Mouse (Mus musculus): ENCODE results near the gene Tnfsf8. TPM values are rescaled to one million over a fixed set of nuclear protein-coding genes. Genes with fewer than 3 reads are reported as not detected.

Tnfsf8 gene
- polyA plus RNA-seq, 1 experiment from 2014 or later: 0.12 TPM

GRCm38 (mm10) chr4:63850082-63850481 is 11.1 kb downstream of the Tnfsf8 start:
- no peaks in the 10 kb centered on the region; the same call in 1 of the 2 replicates for H3K27me3 ChIP-seq (ENCODE audit: control insufficient read depth, insufficient read depth, low read length)
- H3K27ac ChIP-seq (ENCODE audit: low read length): no peak overlapping the region
- H3K4me3 ChIP-seq (ENCODE audit: low read length): no peak overlapping the region
- H3K4me1 ChIP-seq (ENCODE audit: control insufficient read depth, insufficient read depth, low read length): no peaks in the 10 kb centered on the region
- H3K36me3 ChIP-seq (ENCODE audit: control insufficient read depth, insufficient read depth): no peaks in the 10 kb centered on the region
- no peak for ATAC-seq (replicated peaks; ENCODE audit: extremely low read depth, insufficient read depth, low FRiP score)
- 81% methylated on average over 2 of the region's 2 CpGs for WGBS
- no peak overlapping the region for H3K4me2 ChIP-seq (ENCODE audit: low read depth, low read length)
- H3K9ac ChIP-seq (ENCODE audit: low read length): no peak overlapping the region
- no peaks in the 10 kb centered on the region for H3K9me3 ChIP-seq (replicated peaks; ENCODE audit: control insufficient read depth, low read length)

GRCm38 (mm10) chr4:63846881-63847597 is 14.1 kb downstream of the Tnfsf8 start:
- Histone ChIP-seq H3K4me1 (ENCODE audit: control insufficient read depth, insufficient read depth, low read length) (no peaks in the 10 kb centered on the region), H3K27me3 (ENCODE audit: control insufficient read depth, insufficient read depth, low read length) (peaks cover 4% of the 10 kb centered on the region), H3K36me3 (ENCODE audit: control insufficient read depth, insufficient read depth) (no peaks in the 10 kb centered on the region), H3K27ac (ENCODE audit: low read length) (no peak overlapping the region), H3K4me3 (ENCODE audit: low read length) (no peak overlapping the region), H3K9ac (ENCODE audit: low read length) (no peak overlapping the region), H3K4me2 (ENCODE audit: low read depth, low read length) (no peak overlapping the region), H3K9me3 (replicated peaks; ENCODE audit: control insufficient read depth, low read length) (no peaks in the 10 kb centered on the region)
- no peak for ATAC-seq (replicated peaks; ENCODE audit: extremely low read depth, insufficient read depth, low FRiP score)
- WGBS: 54% methylated on average over 3 of the region's 3 CpGs

GRCm38 (mm10) chr4:63845760-63846159 is 15.4 kb downstream of the Tnfsf8 start:
- no peaks in the 10 kb centered on the region for H3K36me3 ChIP-seq (ENCODE audit: control insufficient read depth, insufficient read depth)
- no peak overlapping the region for H3K9ac ChIP-seq (ENCODE audit: low read length)
- no peak overlapping the region for H3K27ac ChIP-seq (ENCODE audit: low read length)
- no peaks in the 10 kb centered on the region for H3K4me1 ChIP-seq (ENCODE audit: control insufficient read depth, insufficient read depth, low read length)
- no peak for ATAC-seq (replicated peaks; ENCODE audit: extremely low read depth, insufficient read depth, low FRiP score)
- no peaks in the 10 kb centered on the region for H3K9me3 ChIP-seq (replicated peaks; ENCODE audit: control insufficient read depth, low read length)
- no peak overlapping the region for H3K4me2 ChIP-seq (ENCODE audit: low read depth, low read length)
- H3K4me3 ChIP-seq (ENCODE audit: low read length): no peak overlapping the region
- peaks cover 8% of the 10 kb centered on the region for H3K27me3 ChIP-seq (ENCODE audit: control insufficient read depth, insufficient read depth, low read length)
- 60% methylated on average over 2 of the region's 2 CpGs for WGBS

- 25% methylated on average over 6 of the region's 6 CpGs for WGBS
- Histone ChIP-seq H3K9me3 (replicated peaks; ENCODE audit: control insufficient read depth, low read length) (no peaks in the 10 kb centered on the region), H3K4me2 (ENCODE audit: low read depth, low read length) (no peak overlapping the region), H3K36me3 (ENCODE audit: control insufficient read depth, insufficient read depth) (no peaks in the 10 kb centered on the region), H3K4me1 (ENCODE audit: control insufficient read depth, insufficient read depth, low read length) (no peaks in the 10 kb centered on the region), H3K9ac (ENCODE audit: low read length) (no peak overlapping the region), H3K4me3 (ENCODE audit: low read length) (no peak overlapping the region), H3K27ac (ENCODE audit: low read length) (no peak overlapping the region), H3K27me3 (ENCODE audit: control insufficient read depth, insufficient read depth, low read length) (peaks cover 8% of the 10 kb centered on the region)
- ATAC-seq (replicated peaks; ENCODE audit: extremely low read depth, insufficient read depth, low FRiP score): no peak
Measured at GRCm38 (mm10) chr4:63843924-63844323, 17.2 kb downstream of the Tnfsf8 start.

GRCm38 (mm10) chr4:63842278-63842677 is 18.9 kb downstream of the Tnfsf8 start:
- peaks cover 8% of the 10 kb centered on the region; the same call in 1 of the 2 replicates for H3K27me3 ChIP-seq (ENCODE audit: control insufficient read depth, insufficient read depth, low read length)
- 45% methylated on average over 1 of the region's 1 CpGs for WGBS
- no peak overlapping the region for H3K4me3 ChIP-seq (ENCODE audit: low read length)
- no peaks in the 10 kb centered on the region for H3K4me1 ChIP-seq (ENCODE audit: control insufficient read depth, insufficient read depth, low read length)
- no peaks in the 10 kb centered on the region for H3K9me3 ChIP-seq (replicated peaks; ENCODE audit: control insufficient read depth, low read length)
- no peak overlapping the region for H3K9ac ChIP-seq (ENCODE audit: low read length)
- no peaks in the 10 kb centered on the region for H3K36me3 ChIP-seq (ENCODE audit: control insufficient read depth, insufficient read depth)
- H3K4me2 ChIP-seq (ENCODE audit: low read depth, low read length): no peak overlapping the region
- no peak; the same call in 1 of the 2 replicates for ATAC-seq (replicated peaks; ENCODE audit: extremely low read depth, insufficient read depth, low FRiP score)
- no peak overlapping the region for H3K27ac ChIP-seq (ENCODE audit: low read length)

- no peak overlapping the region for H3K9ac ChIP-seq (ENCODE audit: low read length)
- WGBS: 24% methylated on average over 5 of the region's 5 CpGs
- H3K4me2 ChIP-seq (ENCODE audit: low read depth, low read length): no peak overlapping the region
- no peaks in the 10 kb centered on the region for H3K9me3 ChIP-seq (replicated peaks; ENCODE audit: control insufficient read depth, low read length)
- no peaks in the 10 kb centered on the region for H3K4me1 ChIP-seq (ENCODE audit: control insufficient read depth, insufficient read depth, low read length)
- no peak overlapping the region for H3K4me3 ChIP-seq (ENCODE audit: low read length)
- H3K27ac ChIP-seq (ENCODE audit: low read length): no peak overlapping the region
- no peaks in the 10 kb centered on the region for H3K36me3 ChIP-seq (ENCODE audit: control insufficient read depth, insufficient read depth)
- H3K27me3 ChIP-seq (ENCODE audit: control insufficient read depth, insufficient read depth, low read length): peaks cover 8% of the 10 kb centered on the region; the same call in 1 of the 2 replicates
- no peak for ATAC-seq (replicated peaks; ENCODE audit: extremely low read depth, insufficient read depth, low FRiP score)
Measured at GRCm38 (mm10) chr4:63840457-63840856, 20.7 kb downstream of the Tnfsf8 start.

GRCm38 (mm10) chr4:63823136-63823535 is 38.0 kb downstream of the Tnfsf8 start:
- no peak for ATAC-seq (replicated peaks; ENCODE audit: extremely low read depth, insufficient read depth, low FRiP score)
- Histone ChIP-seq H3K36me3 (ENCODE audit: control insufficient read depth, insufficient read depth) (no peaks in the 10 kb centered on the region), H3K9ac (ENCODE audit: low read length) (no peak overlapping the region), H3K9me3 (replicated peaks; ENCODE audit: control insufficient read depth, low read length) (peaks cover 3% of the 10 kb centered on the region; the same call in 1 of the 2 replicates), H3K4me2 (ENCODE audit: low read depth, low read length) (no peak overlapping the region), H3K4me1 (ENCODE audit: control insufficient read depth, insufficient read depth, low read length) (no peaks in the 10 kb centered on the region), H3K4me3 (ENCODE audit: low read length) (no peak overlapping the region), H3K27ac (ENCODE audit: low read length) (no peak overlapping the region), H3K27me3 (ENCODE audit: control insufficient read depth, insufficient read depth, low read length) (no peaks in the 10 kb centered on the region)
- 54% methylated on average over 4 of the region's 4 CpGs for WGBS

- no peaks in the 10 kb centered on the region for H3K27me3 ChIP-seq (ENCODE audit: control insufficient read depth, insufficient read depth, low read length)
- no peak for ATAC-seq (replicated peaks; ENCODE audit: extremely low read depth, insufficient read depth, low FRiP score)
- H3K36me3 ChIP-seq (ENCODE audit: control insufficient read depth, insufficient read depth): no peaks in the 10 kb centered on the region
Measured at GRCm38 (mm10) chr4:63817505-63817904, 43.6 kb downstream of the Tnfsf8 start.

GRCm38 (mm10) chr4:63815668-63816067 is 45.5 kb downstream of the Tnfsf8 start:
- no peak overlapping the region for H3K27ac ChIP-seq (ENCODE audit: low read length)
- no peaks in the 10 kb centered on the region for H3K36me3 ChIP-seq (ENCODE audit: control insufficient read depth, insufficient read depth)
- WGBS: 84% methylated on average over 2 of the region's 2 CpGs
- peaks cover 3% of the 10 kb centered on the region; the same call in 1 of the 2 replicates for H3K9me3 ChIP-seq (replicated peaks; ENCODE audit: control insufficient read depth, low read length)
- H3K4me3 ChIP-seq (ENCODE audit: low read length): no peak overlapping the region
- H3K4me2 ChIP-seq (ENCODE audit: low read depth, low read length): no peak overlapping the region
- no peaks in the 10 kb centered on the region for H3K27me3 ChIP-seq (ENCODE audit: control insufficient read depth, insufficient read depth, low read length)
- no peak overlapping the region for H3K9ac ChIP-seq (ENCODE audit: low read length)
- H3K4me1 ChIP-seq (ENCODE audit: control insufficient read depth, insufficient read depth, low read length): no peaks in the 10 kb centered on the region
- no peak for ATAC-seq (replicated peaks; ENCODE audit: extremely low read depth, insufficient read depth, low FRiP score)

More at GRCm38 (mm10) chr4:63817505-63817904, 43.6 kb downstream of the Tnfsf8 start:
- no peak overlapping the region for H3K9ac ChIP-seq (ENCODE audit: low read length)
- no peak overlapping the region for H3K4me2 ChIP-seq (ENCODE audit: low read depth, low read length)
- no peaks in the 10 kb centered on the region for H3K4me1 ChIP-seq (ENCODE audit: control insufficient read depth, insufficient read depth, low read length)
- no peak overlapping the region for H3K27ac ChIP-seq (ENCODE audit: low read length)
- peaks cover 3% of the 10 kb centered on the region; the same call in 1 of the 2 replicates for H3K9me3 ChIP-seq (replicated peaks; ENCODE audit: control insufficient read depth, low read length)
- no peak overlapping the region for H3K4me3 ChIP-seq (ENCODE audit: low read length)

Measured in heart, embryonic 16.5 days (tissue).